Mouse (Mus musculus) hindbrain, embryonic 16.5 days (tissue): ENCODE measurements around the gene Sun3. TPM values are rescaled to one million over a fixed set of nuclear protein-coding genes. Genes with fewer than 3 reads are reported as not detected.

Source experiments
- ATAC-seq: fragments of 200-750 bp; cut with Nextera tagmentation; 2 replicates; pipeline ENCODE4 v1.8.0; 2017; ENCODE audit warnings: moderate TSS enrichment, moderate library complexity
- H3K27ac ChIP-seq: fragments of 300-500 bp; sonication (generic); 2 replicates; pipeline ENCODE4 v1.5.1; 2014; ENCODE audit warnings: low read depth, mild to moderate bottlenecking, control low read depth, low read length, moderate library complexity
- H3K27me3 ChIP-seq: fragments of 300-500 bp; sonication (generic); replicated peaks from 2 replicates; pipeline ENCODE4 v1.6.1; 2014; ENCODE audit warnings: low read length; ENCODE audit not compliant: control insufficient read depth, insufficient read depth
- H3K36me3 ChIP-seq: fragments of 300-500 bp; sonication (generic); 2 replicates; pipeline ENCODE4 v1.6.1; 2014; ENCODE audit warnings: mild to moderate bottlenecking, low read length, moderate library complexity, mixed read lengths; ENCODE audit not compliant: control insufficient read depth, insufficient read depth
- H3K4me1 ChIP-seq: fragments of 300-500 bp; sonication (generic); 2 replicates; pipeline ENCODE4 v1.6.1; 2014; ENCODE audit warnings: low read depth, low read length; ENCODE audit not compliant: control insufficient read depth, insufficient read depth
- H3K4me2 ChIP-seq: fragments of 300-500 bp; sonication (generic); 2 replicates; pipeline ENCODE4 v1.6.1; 2014; ENCODE audit warnings: mild to moderate bottlenecking, low read length, control low read depth, moderate library complexity
- H3K4me3 ChIP-seq: fragments of 300-500 bp; sonication (generic); 2 replicates; pipeline ENCODE4 v1.5.1; 2014; ENCODE audit warnings: mild to moderate bottlenecking, low read length, control low read depth, moderate library complexity
- H3K9ac ChIP-seq: fragments of 300-500 bp; sonication (generic); 2 replicates; pipeline ENCODE4 v1.6.1; 2014; ENCODE audit warnings: low read depth, mild to moderate bottlenecking, control low read depth, low read length, moderate library complexity
- H3K9me3 ChIP-seq: fragments of 300-500 bp; sonication (generic); 2 replicates; pipeline ENCODE4 v1.6.1; 2014; ENCODE audit warnings: mild to moderate bottlenecking, low read length, moderate library complexity; ENCODE audit not compliant: control insufficient read depth
- WGBS: fragments of 180-500 bp; shearing (Covaris S2); extraction: QIAGEN DNeasy Blood & Tissue Kit; methylation state at CpG from one replicate; pipeline ENCODE4 v1.1.7; 2014; 5-methylcytosine and 5-hydroxymethylcytosine counted together
- polyA plus RNA-seq: library from polyadenylated mRNA; unstranded; fragments of >200 nt; fragmentation: Nextera tagmentation; extraction: Ambion mirVana; gene quantifications from 2 replicates; pipeline ENCODE4 v1.2.1, GENCODE M21; 2015

The Sun3 gene
- 0.35 TPM in 1 of 2 replicates, not detected in the other for polyA plus RNA-seq

GRCm38 (mm10) chr11:9048703-9049060 is at the start of gene Sun3:
Gene Sun3 (minus strand): TSS chr11:9048991.
- no peaks in the 10 kb centered on the region for H3K36me3 ChIP-seq
- WGBS: under 1% methylated on average over 18 of the region's 18 CpGs
- H3K4me1 ChIP-seq: peaks cover 6% of the 10 kb centered on the region; the same call in 1 of the 2 replicates
- H3K27me3 ChIP-seq: no peaks in the 10 kb centered on the region; the same call in none of the 2 replicates
- no peak within 1 kb of the TSS for H3K27ac ChIP-seq
- peak within 1 kb of the TSS; percentile 99 for H3K4me2 ChIP-seq
- H3K4me3 ChIP-seq: peak within 1 kb of the TSS; percentile 61
- peak within 1 kb of the TSS; percentile 19 for H3K9ac ChIP-seq
- peak; percentile 88 for ATAC-seq
- H3K9me3 ChIP-seq: no peaks in the 10 kb centered on the region

- Histone ChIP-seq H3K9ac (no peak overlapping the region), H3K4me2 (no peak overlapping the region), H3K27ac (no peak overlapping the region), H3K4me1 (no peaks in the 10 kb centered on the region), H3K27me3 (no peaks in the 10 kb centered on the region), H3K36me3 (no peaks in the 10 kb centered on the region), H3K4me3 (no peak overlapping the region), H3K9me3 (no peaks in the 10 kb centered on the region)
- WGBS: 71% methylated on average over 3 of the region's 3 CpGs
- ATAC-seq: 0 out of 2 replicates have a peak, but pooled peaks have one; percentile 69
Measured at GRCm38 (mm10) chr11:9076444-9076843, 27.7 kb upstream of the Sun3 start.

GRCm38 (mm10) chr11:9060484-9060883 is 11.7 kb upstream of the Sun3 start:
- WGBS: 59% methylated on average over 5 of the region's 5 CpGs
- Histone ChIP-seq H3K27ac (no peak overlapping the region), H3K4me3 (no peak overlapping the region), H3K36me3 (no peaks in the 10 kb centered on the region), H3K4me2 (no peak overlapping the region), H3K27me3 (no peaks in the 10 kb centered on the region), H3K9me3 (no peaks in the 10 kb centered on the region), H3K4me1 (no peaks in the 10 kb centered on the region), H3K9ac (no peak overlapping the region)
- ATAC-seq: no peak

- H3K9ac ChIP-seq: no peak overlapping the region
- H3K9me3 ChIP-seq: no peaks in the 10 kb centered on the region
- 78% methylated on average over 1 of the region's 1 CpGs for WGBS
- no peak overlapping the region for H3K27ac ChIP-seq
- no peaks in the 10 kb centered on the region for H3K27me3 ChIP-seq
- no peaks in the 10 kb centered on the region for H3K4me1 ChIP-seq
- no peak for ATAC-seq
- no peak overlapping the region for H3K4me3 ChIP-seq
- H3K36me3 ChIP-seq: no peaks in the 10 kb centered on the region
- no peak overlapping the region for H3K4me2 ChIP-seq
Measured at GRCm38 (mm10) chr11:9060029-9060428, 11.2 kb upstream of the Sun3 start.

- no peaks in the 10 kb centered on the region for H3K4me1 ChIP-seq
- H3K9me3 ChIP-seq: no peaks in the 10 kb centered on the region
- no peaks in the 10 kb centered on the region for H3K36me3 ChIP-seq
- 95% methylated on average over 4 of the region's 4 CpGs for WGBS
- H3K4me2 ChIP-seq: no peak overlapping the region
- no peak for ATAC-seq
- H3K27me3 ChIP-seq: no peaks in the 10 kb centered on the region
- no peak overlapping the region for H3K4me3 ChIP-seq
- H3K9ac ChIP-seq: no peak overlapping the region
- H3K27ac ChIP-seq: no peak overlapping the region
Measured at GRCm38 (mm10) chr11:9057711-9058110, 8.9 kb upstream of the Sun3 start.

GRCm38 (mm10) chr11:9056937-9057336 is 8.1 kb upstream of the Sun3 start:
- Histone ChIP-seq H3K27ac (no peak overlapping the region), H3K4me3 (no peak overlapping the region), H3K4me2 (no peak overlapping the region), H3K9me3 (no peaks in the 10 kb centered on the region), H3K9ac (no peak overlapping the region), H3K36me3 (no peaks in the 10 kb centered on the region), H3K27me3 (no peaks in the 10 kb centered on the region), H3K4me1 (no peaks in the 10 kb centered on the region)
- no peak for ATAC-seq
- WGBS: 88% methylated on average over 2 of the region's 2 CpGs

- WGBS: 89% methylated on average over 2 of the region's 2 CpGs
- H3K27ac ChIP-seq: no peak overlapping the region
- no peak for ATAC-seq
Measured at GRCm38 (mm10) chr11:9051895-9052294, 3.1 kb upstream of the Sun3 start.

GRCm38 (mm10) chr11:9050241-9050640 is 1.4 kb upstream of the Sun3 start:
- Histone ChIP-seq H3K27ac (no peak overlapping the region), H3K27me3 (no peaks in the 10 kb centered on the region; the same call in none of the 2 replicates), H3K36me3 (no peaks in the 10 kb centered on the region), H3K9ac (no peak overlapping the region), H3K9me3 (no peaks in the 10 kb centered on the region), H3K4me2 (no peak overlapping the region), H3K4me3 (no peak overlapping the region), H3K4me1 (peaks cover 6% of the 10 kb centered on the region; the same call in 1 of the 2 replicates)
- ATAC-seq: no peak
- WGBS: 88% methylated on average over 4 of the region's 4 CpGs

More at GRCm38 (mm10) chr11:9051895-9052294, 3.1 kb upstream of the Sun3 start:
- no peaks in the 10 kb centered on the region for H3K36me3 ChIP-seq
- H3K4me1 ChIP-seq: peaks cover 6% of the 10 kb centered on the region; the same call in 1 of the 2 replicates
- no peak overlapping the region for H3K9ac ChIP-seq
- no peak overlapping the region for H3K4me3 ChIP-seq
- H3K4me2 ChIP-seq: no peak overlapping the region
- no peaks in the 10 kb centered on the region for H3K9me3 ChIP-seq
- H3K27me3 ChIP-seq: no peaks in the 10 kb centered on the region; the same call in none of the 2 replicates

GRCm38 (mm10) chr11:9048011-9048702 is 634 bp downstream of the Sun3 start, which contains the start of gene Gm11992:
Gene Gm11992 (plus strand): TSS chr11:9048594.
- WGBS: 4% methylated on average over 21 of the region's 21 CpGs
- Histone ChIP-seq H3K27ac (no peak within 1 kb of the TSS), H3K9ac (peak within 1 kb of the TSS; percentile 19), H3K27me3 (no peaks in the 10 kb centered on the region; the same call in none of the 2 replicates), H3K4me2 (peak within 1 kb of the TSS; percentile 99), H3K36me3 (no peaks in the 10 kb centered on the region), H3K9me3 (no peaks in the 10 kb centered on the region), H3K4me1 (peaks cover 6% of the 10 kb centered on the region; the same call in 1 of the 2 replicates), H3K4me3 (peak within 1 kb of the TSS; percentile 61)
- peak; percentile 100 for ATAC-seq
